Mouse (Mus musculus) adrenal gland, adult 18-20 months (tissue): ENCODE results near the gene Pparg. TPM values are rescaled to one million over a fixed set of nuclear protein-coding genes. Genes with fewer than 3 reads are reported as not detected.

Experiments used
- total RNA-seq, 2 experiments: library from RNA; stranded (reverse); gene quantifications; 1 replicate in 1 of 2; 2 replicates in 1 of 2; pipeline ENCODE4 v1.2.3; 2021

Gene Pparg
- total RNA-seq, 2 experiments from 2014 or later: 48.5 to 157 TPM

Other genes with a start within 250 kb of the Pparg start
- 10 to 100 TPM; 16.2 to 25.3 TPM for gene Syn2, start 226.0 kb upstream of the Pparg start, total RNA-seq
- gene Gm17482, start 133.6 kb upstream of the Pparg start, total RNA-seq: not detected
- gene Timp4, start 108.7 kb upstream of the Pparg start, total RNA-seq: 10 to 100 TPM in 1 of 2 experiments, 1 to 10 TPM in 1; 2.6 to 11.3 TPM
- 1 to 10 TPM; 6.8 to 8.7 TPM for gene Tsen2, start 183.7 kb downstream of the Pparg start, total RNA-seq
- gene Mkrn2os, start 231.6 kb downstream of the Pparg start, total RNA-seq: not detected
- 10 to 100 TPM; 34.8 to 37.9 TPM for gene Mkrn2, start 241.0 kb downstream of the Pparg start, total RNA-seq